Mouse (Mus musculus): ENCODE measurements around the gene Tmem120b. TPM values are rescaled to one million over a fixed set of nuclear protein-coding genes. Genes with fewer than 3 reads are reported as not detected.

Gene Tmem120b
- total RNA-seq (2022), result 10 to 100 TPM; 15.4 to 22.0 (median 18.7) TPM

DNA sequence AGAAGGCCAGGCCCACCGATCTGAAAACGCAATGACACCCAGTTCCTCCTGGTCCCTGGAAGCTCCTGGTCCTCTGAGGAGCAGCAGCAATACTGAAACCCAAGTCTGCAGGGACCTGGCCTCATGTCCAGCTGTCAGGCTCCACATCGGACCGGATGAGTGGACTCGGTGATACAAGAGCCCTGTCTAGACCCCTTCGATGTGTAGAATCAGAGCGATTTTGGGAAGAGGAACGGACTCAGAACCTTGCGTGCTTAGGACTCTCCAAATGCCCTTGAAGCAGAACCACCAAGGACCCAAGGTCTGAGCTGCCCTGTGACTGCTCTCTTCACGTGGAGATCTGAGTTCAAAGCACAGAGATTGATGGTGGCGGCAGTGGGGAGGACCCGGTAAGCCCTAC is at the start of gene Tmem120b:
Tmem120b (plus strand) TSS at position 301 of the 400 bp plus-strand sequence.
- DNase-seq (ENCODE audit: low spot score in 2 of 2), result no peak

DNA sequence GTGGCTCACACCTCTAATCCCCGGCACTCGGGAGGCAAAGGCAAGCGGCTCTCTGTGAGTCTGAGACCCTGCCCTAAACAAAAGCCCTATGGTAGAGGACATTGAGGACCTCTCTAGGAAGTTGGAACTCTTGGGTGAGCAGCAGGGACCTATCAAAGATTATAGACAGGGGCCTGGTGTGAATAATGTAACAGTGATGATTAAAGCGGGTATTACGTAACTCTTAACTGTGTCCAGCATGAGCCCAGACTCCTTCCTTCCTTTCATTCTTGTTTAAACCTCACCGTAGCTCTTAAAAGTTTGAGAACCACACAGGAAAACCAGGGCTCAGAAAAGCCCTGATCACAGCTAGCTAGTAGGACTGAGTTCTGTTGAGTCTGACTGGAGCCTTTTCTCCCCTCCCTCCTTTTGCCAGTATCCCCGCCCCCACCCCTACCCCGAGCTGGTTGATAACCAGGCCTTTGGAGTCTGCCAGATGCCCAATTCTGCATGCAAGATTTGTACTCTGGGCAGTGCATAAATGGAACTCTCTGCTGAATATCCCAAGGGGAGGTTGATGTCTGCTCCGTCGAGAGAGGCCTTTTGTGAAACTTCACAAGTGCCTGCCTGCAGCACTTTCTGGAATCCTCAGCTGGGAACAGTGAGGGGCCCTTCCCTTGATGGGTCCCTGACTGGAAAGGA is 48.7 kb upstream of the Tmem120b start:
- DNase-seq (ENCODE audit: low spot score in 2 of 2), result no peak

DNA sequence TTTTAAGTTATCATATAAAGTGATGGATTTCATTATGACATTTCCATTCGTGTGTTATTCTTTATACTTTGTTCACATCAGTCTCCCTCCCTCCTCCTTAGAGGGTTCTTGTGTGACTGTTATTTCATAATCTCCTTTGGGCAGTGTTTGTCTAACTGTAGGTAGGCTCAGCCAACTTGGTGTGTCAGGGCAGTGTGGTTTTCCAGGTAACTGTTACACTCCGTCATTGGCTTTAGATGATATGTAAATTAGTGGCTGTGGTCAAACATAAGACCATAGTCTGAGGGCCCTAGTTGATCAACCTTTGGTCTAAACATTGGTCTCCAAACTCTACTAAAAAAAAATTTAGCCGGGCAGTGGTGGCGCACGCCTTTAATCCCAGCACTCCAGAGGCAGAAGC is 47.8 kb upstream of the Tmem120b start:
- DNase-seq (ENCODE audit: low spot score in 2 of 2), result no peak

DNA sequence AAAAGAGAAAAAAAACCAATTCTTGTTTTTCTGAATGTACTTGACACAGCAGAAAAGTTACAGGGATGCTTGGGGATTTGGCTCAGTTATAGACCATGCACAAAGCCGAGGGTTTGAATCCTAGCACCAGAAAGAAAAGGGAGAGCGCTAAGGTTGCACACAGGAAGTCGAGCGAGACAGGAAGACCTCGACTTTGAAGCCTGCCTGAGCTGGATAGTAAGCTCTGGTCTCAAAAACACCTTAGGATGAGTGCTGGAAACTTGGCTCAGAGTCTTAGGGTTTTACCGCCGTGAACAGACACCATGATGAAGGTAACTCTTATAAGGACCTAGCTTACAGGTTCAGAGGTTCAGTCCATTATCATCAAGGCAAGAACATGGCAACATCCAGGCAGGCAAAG is 46.8 kb upstream of the Tmem120b start:
- DNase-seq (ENCODE audit: low spot score in 2 of 2), result no peak

DNA sequence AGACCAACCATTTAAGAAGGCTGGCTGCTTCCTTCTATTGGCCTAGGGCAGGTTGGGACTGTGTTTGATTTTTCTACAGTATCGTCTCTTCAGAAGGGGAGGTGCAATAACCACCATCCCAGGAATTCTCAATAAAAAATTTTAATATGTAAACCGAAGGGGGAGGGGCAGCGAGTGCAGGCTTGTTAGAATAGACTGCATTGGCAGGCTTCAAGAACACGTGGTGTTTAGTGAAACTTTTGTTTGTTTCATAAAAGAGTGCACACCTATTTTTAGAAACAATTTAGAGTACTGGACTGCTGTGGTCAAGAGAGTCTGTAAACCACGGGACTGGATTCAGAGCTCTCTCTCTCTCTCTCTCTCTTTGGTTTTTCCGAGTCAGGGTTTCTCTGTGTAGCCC is 45.2 kb upstream of the Tmem120b start:
- no peak for DNase-seq (ENCODE audit: low spot score in 2 of 2)

DNA sequence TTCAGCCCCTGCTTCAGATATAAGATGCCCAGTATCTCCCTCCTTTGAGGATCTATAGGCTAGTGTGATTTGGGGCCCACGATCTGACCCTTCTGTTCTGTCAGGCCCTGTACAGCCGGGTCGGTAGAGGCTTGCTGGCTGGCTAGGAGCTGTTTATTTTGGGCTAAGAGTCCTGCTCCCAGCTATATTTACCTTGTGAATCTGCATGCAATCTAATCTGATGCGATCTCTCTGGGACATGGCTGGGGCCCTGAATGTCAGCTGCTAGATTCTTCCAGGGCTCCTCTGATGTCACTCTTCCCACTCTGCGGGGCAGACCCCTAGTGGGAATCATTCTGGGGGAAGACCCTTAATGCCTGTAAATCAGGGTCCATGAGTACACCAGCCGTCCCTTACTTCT is 43.9 kb upstream of the Tmem120b start:
- no peak for DNase-seq (ENCODE audit: low spot score in 2 of 2)

DNA sequence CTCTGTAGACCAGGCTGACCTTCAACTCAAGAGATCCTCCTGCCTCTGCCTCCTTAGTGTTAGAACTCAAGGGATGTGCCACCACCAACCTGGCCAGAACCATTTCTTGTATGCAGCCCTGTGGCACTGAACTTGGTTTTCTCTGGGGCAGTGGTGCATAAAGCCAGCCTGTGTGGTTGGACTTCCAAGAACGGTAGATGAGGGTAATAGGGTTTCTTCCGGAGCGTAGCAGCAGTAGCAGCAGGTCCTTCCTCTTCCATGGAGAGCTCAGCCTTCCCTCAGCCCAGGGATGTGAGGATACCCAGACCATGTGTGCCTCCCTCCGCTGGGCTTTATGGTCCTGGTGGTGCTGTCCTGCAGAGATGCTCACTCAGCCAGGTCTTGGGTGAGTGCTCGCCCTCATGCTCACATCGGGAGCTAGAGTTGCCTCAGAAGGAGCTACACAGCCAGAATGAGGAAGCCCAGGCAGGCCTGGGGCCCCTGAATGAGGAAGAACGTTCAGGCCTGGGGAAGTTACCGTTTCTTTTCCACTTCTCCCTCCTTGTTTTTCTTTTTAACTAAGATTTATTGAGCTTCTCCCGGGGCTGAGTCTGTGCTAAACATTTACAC is 43.1 kb upstream of the Tmem120b start:
- no peak for DNase-seq (ENCODE audit: low spot score in 2 of 2)

DNA sequence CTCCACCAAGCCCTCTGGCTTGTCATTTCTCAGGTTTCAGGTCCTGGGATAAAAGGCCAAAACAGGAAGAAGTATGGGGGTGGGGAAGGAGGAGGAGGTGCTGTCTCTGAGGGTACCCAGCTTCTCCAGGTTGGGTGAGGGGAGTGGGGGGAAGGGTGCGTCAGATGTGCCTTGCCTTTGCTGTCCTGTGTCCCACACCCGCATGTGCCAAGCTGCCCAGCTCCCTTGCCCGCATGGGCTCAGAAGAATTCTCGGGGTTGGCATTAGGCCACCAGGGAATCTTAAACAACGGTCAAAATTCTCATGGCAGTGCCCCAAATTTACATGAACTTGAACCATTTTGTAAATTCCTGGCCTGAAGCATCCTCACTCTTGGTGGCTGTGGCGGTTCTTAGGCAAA is 41.8 kb upstream of the Tmem120b start:
- no peak for DNase-seq (ENCODE audit: low spot score in 2 of 2)

DNA sequence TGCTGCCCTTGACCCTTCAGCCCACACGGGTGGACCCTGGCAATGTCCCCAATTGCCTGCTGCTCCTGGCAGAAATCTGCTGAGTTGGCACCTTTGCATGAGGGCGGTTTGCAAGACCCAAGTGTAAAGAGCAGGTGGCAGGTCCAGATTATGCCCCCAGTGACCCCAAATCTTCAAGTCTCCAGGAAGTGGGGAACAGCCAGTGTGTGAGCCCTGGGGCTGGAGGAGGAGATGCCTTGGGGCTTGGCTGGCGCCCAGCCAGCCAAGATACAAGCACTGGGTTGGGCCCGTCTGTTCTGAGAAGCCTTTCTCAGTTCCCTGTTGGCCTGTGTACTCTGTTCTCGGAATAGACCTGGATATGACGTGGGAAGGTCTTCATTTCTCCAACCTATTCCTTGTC is 40.8 kb upstream of the Tmem120b start:
- DNase-seq (ENCODE audit: low spot score in 2 of 2), result no peak

DNA sequence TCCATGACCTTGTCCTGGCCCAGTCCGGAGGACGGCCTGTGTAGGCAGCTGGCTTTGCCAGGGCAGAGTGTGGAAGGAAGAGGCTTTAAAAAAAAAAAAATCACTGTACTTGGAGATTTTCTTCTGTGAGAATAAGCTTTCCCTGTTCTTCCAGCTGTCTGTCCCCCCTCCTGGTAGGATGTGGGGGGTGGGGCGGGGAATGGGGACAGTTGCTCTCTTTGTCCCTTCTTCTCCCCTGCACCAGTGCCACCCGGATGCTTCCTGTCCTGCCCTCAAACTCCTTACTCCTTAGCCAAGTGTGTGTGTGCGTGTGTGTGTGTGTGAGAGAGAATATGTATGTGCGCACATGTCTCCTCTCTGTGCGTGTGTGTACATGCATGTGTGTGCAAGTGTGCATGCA is 38.5 kb upstream of the Tmem120b start:
- no peak for DNase-seq (ENCODE audit: low spot score in 2 of 2)

DNA sequence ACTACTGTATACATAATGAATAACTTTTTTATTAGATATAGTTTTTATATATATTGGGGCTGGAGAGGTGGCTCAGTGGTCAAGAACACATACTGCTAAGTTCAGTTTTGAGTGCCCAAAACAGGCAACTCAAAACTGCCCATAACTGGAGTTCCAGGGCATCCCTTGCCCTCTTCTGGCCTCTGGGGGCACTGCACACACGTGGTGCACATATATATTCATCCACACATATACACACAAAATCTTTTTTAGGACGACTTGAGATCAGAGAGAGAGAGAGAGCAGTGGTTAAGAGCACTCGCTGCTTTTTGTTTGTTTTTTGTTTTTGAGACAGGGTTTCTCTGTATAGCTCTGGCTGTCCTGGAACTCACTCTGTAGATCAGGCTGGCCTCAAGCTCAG is 36.9 kb upstream of the Tmem120b start:
- DNase-seq (ENCODE audit: low spot score in 2 of 2), result no peak

DNA sequence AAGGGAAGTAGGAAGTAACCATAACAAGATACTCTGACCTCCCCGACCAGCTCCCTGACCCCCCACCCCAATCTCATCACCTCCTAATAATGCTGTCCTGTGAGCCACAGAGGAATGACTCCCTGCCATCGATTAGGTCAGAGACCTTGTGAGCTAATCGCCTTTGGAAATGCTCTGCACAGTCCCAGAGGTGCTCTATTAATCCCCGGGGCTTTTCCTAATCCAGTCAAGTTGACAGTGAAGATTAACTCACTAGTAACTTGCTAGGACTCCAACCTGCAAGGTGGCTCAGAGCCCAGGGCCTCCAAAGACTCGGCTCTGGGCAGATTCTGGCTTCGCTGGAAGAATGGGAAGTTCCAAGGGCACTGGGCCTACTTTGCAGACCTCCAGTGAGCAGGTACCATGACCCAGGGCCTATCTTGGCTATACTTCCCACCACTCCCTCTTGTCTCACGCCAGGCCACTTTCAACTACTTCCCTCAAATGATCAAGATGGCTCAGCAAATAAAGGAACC is 34.5 kb upstream of the Tmem120b start:
- DNase-seq (ENCODE audit: low spot score in 2 of 2), result no peak

DNA sequence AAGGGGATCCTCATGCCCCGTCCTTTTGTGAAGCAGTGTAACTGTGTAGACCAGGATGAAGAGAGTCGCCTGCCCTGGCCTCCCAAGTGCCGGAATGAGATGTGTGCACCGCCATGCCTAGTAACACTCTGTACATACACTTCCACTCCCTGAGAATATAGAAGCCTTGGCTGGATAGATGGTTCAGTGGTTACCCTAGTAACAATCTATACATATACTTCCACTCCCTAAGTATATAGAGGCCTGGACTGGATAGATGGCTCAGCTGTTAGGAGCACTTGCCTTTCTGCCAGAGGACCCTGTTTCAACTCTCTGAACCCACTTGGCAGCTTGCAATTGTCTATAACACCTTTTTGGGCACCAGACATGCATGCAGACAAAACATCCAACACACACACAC is 33.1 kb upstream of the Tmem120b start:
- DNase-seq (ENCODE audit: low spot score in 2 of 2), result no peak

DNA sequence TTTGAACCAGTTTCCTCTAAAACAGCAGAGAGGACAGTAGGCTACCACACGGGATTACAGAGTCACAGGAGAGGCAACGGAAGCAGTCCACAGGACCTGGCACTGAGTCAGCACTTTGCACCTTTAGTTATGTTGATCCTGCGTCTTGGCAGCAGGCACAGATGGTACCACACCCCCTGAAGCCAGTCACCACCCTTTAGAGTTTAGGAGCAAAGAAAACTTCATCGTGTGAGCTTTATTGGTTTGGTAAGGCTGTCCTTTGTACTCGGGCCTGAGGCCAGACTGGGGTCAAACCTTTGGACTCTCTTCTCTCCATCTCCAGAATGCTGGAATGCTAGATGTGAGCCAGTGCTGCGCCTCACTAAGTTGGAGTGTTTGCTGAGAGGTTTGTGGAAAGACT is 32.7 kb upstream of the Tmem120b start:
- no peak for DNase-seq (ENCODE audit: low spot score in 2 of 2)

DNA sequence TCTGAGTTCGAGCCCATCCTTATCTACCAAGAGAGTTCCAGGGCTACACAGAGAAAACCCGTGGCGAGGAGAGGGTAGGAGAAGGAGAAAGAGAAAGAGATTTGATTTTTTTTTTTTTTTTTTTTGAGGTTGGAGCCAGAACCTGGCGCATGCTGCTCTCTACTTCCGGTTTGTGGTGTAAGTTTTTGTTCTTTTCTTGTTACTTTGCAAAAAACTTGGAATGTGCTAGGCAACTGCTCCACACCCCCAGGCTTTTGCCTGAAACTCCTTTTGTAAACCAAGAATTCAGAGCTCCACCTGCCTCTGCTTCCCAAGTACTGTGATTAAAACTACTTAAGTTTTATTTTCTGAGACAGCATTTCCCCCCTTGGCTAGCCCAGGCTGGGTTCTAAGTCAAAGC is 30.1 kb upstream of the Tmem120b start:
- DNase-seq (ENCODE audit: low spot score in 2 of 2), result no peak

DNA sequence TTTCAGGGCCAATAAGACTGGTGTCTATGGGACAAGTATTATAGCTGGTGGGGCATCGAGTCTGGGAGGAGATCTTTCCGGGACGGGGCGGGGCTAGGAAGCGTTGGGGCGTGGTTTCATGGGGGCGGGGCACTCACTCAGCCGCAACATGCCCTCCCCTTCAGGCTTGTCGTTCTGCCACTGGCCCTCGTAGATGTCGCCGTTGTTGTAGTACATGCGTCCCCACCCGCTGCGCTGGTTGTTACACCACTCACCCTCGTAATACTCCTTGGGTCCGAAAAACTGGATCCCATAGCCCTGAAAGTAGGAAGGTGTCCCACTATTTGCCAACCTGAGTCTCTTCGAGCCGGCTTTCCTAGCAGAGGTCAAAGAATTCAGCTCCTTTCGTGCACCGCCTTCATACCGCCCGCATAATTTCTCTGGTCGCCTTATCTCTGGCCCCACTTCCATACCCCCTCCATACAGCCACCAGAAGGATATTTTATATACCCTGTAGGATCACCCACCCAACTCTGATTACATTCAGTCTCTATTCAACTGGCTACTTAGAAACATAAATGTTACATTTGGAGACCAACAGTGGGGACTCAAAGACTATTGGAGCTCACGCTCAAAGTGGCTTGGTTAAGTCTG is 29.0 kb upstream of the Tmem120b start:
- DNase-seq (ENCODE audit: low spot score in 2 of 2), result no peak

DNA sequence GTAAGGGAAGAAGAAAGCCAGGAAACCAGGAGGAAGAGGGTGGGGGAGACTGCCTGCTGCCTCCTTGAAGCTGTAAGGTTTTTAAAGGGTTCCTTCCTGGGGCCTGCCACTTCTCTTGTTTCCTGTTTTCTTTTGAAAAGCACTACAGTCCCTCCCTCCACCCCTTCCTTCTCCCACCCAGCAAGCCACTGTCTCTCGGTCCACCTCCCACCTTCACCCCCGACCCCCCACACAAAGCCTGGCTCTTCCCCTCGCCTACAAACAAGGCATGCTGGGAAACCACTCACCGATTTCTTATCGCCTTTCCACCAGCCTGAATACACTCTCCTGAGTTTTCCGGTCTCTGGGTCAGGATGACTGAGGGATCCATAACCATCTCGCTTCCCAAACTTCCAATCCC is 27.4 kb upstream of the Tmem120b start:
- no peak for DNase-seq (ENCODE audit: low spot score in 2 of 2)

DNA sequence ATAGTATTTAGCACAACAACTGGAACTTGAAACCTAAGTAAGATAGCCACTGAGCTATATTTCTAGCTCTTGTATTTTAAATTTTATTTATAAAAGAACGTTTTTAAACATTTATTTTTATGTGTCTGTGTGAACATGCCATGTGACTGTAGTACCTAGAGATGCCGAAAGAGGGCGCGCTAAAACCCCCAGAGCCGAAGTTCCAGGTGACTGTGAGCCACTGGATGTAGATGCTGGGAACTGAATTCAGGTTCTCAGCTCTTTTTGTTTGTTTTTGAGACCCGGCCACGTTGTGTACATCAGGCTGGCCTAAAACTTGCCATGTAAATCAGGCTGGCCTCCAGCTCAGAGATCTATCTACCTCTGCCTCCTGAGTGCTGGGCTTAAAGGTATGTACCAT is 24.4 kb upstream of the Tmem120b start:
- no peak for DNase-seq (ENCODE audit: low spot score in 2 of 2)

DNA sequence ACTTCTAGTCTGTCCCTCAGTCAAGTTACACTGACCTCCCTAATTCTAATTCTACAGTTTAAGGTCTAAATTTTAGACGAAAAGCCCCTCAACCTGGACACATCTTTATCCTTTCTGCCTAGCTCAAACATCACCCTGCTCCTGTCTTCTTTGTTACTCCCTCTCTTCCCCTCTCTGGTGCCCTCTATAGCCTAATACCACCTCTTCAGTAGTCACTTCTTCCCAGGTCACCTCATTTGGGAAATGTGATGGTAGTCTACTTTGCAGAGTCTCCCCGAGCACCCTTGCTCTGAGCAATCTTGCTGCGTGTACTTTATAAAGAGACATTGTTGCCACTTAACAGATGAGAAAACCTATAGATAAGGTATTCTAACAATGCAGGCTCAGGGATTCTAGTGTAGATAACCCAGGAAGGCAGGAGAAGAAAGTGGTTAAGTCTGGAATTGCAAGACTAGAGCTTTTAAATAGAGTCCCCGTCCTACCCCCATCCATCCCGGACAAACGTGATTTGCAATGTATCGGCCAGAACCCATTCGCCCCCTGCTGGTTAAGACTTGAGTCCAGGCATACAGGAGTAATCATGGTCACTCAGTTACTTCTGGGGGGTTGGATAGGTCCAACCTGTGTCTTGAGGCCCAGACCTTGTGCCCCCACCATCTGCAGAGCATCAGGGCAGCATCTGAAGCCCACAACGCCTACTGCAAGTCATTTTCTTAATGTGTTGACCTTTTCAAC is 22.5 kb upstream of the Tmem120b start:
- DNase-seq (ENCODE audit: low spot score in 2 of 2), result peak in 1 of 2 experiments; percentile 45

DNA sequence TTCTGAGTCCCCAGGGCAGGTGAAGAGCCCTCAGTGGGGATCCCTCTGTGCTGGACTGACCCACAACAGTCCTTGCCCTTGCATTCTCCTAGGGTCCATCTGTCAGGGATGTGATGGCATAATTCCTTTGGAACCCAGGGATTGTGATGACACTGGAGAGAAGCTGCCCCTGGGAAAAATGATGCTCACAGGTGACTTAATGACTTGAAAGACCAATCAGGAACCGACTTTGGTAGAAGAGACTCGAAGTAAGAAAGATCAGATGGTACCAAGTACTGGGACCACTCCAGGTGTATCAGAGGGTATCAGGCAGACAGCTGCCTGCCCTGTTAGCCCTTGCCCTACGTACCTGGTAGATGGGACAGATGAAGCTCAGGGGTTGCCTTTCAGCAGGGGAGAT is 21.3 kb upstream of the Tmem120b start, which contains the start of gene Morn3:
Morn3 (minus strand) TSS at position 101 of the 400 bp plus-strand sequence.
- DNase-seq (ENCODE audit: low spot score in 2 of 2), result no peak

DNA sequence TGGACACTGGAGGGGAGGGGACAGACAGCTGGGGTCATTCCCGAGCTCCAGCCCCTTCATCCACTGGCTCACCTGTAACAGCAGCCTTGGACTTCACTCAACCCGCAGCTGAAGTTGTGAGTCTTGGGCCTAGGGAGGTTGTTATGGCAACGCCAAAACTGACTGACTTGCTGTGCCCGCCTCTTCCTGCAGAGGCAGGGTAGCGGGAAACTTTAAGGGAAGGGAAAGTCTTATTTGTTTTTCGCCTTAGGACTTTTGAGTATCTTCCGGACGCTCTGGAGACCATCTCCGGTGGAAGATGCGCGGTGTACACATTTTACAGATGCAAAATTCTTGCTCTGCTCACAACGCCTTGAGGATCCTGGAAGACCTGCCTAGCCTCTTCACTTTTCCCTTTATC is 18.9 kb upstream of the Tmem120b start:
- DNase-seq (ENCODE audit: low spot score in 2 of 2), result no peak

DNA sequence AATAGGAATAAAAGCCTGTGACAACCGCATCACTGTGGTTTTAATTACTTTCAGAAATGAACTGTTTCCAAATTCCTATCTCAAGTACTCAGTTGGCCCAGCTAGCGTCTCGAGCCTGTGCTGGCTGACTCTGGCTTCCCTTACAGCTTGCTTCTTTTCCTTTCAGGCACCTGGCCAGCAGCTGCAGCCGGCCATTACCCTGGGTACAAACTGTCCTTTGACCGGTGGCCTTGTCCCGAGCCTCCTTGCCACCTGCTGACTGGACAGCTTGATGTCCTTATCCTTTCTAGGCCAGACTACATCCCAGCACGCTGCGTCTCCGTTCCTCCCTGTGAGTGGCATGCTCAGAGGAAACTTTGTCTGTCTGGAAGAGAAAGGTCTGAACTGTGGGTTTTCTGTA is 17.3 kb upstream of the Tmem120b start:
- DNase-seq (ENCODE audit: low spot score in 2 of 2), result no peak

All from layer of hippocampus, adult 8-10 months (tissue).